Mouse (Mus musculus): ENCODE results near the gene Rarres2. TPM values are rescaled to one million over a fixed set of nuclear protein-coding genes. Genes with fewer than 3 reads are reported as not detected.

The Rarres2 gene
- polyA plus RNA-seq, 1 experiment from 2014 or later, result 8.4 TPM

Other genes starting within 250 kb of the Rarres2 start
- gene Krba1, start 177.2 kb downstream of the Rarres2 start, polyA plus RNA-seq (2015; fragmentation: Nextera tagmentation; extraction: Ambion mirVana), result 1.8 and 2.0 TPM in 2 replicates
- gene Zfp467, start 127.0 kb downstream of the Rarres2 start, polyA plus RNA-seq (2015; fragmentation: Nextera tagmentation; extraction: Ambion mirVana), result 1.8 and 1.9 TPM in 2 replicates
- 0.08 TPM in 1 of 2 replicates, not detected in the other for gene Sspo, start 124.6 kb downstream of the Rarres2 start, polyA plus RNA-seq (2015; fragmentation: Nextera tagmentation; extraction: Ambion mirVana)
- gene Atp6v0e2, start 35.2 kb downstream of the Rarres2 start, polyA plus RNA-seq (2015; fragmentation: Nextera tagmentation; extraction: Ambion mirVana), result 1.5 and 1.6 TPM in 2 replicates
- gene Lrrc61, start 18.0 kb downstream of the Rarres2 start, polyA plus RNA-seq (2015; fragmentation: Nextera tagmentation; extraction: Ambion mirVana), result 0.81 and 1.5 TPM in 2 replicates
- not detected in 2 replicates for gene Gm45021, start 16.8 kb upstream of the Rarres2 start, polyA plus RNA-seq (2015; fragmentation: Nextera tagmentation; extraction: Ambion mirVana)
- 8.1 and 10.4 TPM in 2 replicates for gene Repin1, start 21.1 kb upstream of the Rarres2 start, polyA plus RNA-seq (2015; fragmentation: Nextera tagmentation; extraction: Ambion mirVana)
- not detected in 2 replicates for gene Gm44965, start 21.2 kb upstream of the Rarres2 start, polyA plus RNA-seq (2015; fragmentation: Nextera tagmentation; extraction: Ambion mirVana)
- 1.9 and 2.0 TPM in 2 replicates for gene Zfp775, start 29.3 kb upstream of the Rarres2 start, polyA plus RNA-seq (2015; fragmentation: Nextera tagmentation; extraction: Ambion mirVana)
- gene AI854703, start 54.0 kb upstream of the Rarres2 start, polyA plus RNA-seq (2015; fragmentation: Nextera tagmentation; extraction: Ambion mirVana), result 0.20 and 0.28 TPM in 2 replicates
- gene Gimap8, start 74.4 kb upstream of the Rarres2 start, polyA plus RNA-seq (2015; fragmentation: Nextera tagmentation; extraction: Ambion mirVana), result 0.73 and 0.93 TPM in 2 replicates
- gene Gimap9, start 103.3 kb upstream of the Rarres2 start, polyA plus RNA-seq (2015; fragmentation: Nextera tagmentation; extraction: Ambion mirVana), result 10.9 and 12.1 TPM in 2 replicates
- 11.6 and 12.3 TPM in 2 replicates for gene Gimap4, start 111.8 kb upstream of the Rarres2 start, polyA plus RNA-seq (2015; fragmentation: Nextera tagmentation; extraction: Ambion mirVana)
- 8.4 and 9.4 TPM in 2 replicates for gene Gimap6, start 135.4 kb upstream of the Rarres2 start, polyA plus RNA-seq (2015; fragmentation: Nextera tagmentation; extraction: Ambion mirVana)
- gene Gm28053, start 145.8 kb upstream of the Rarres2 start, polyA plus RNA-seq (2015; fragmentation: Nextera tagmentation; extraction: Ambion mirVana), result 1.6 TPM in 2 replicates
- gene Gimap7, start 145.8 kb upstream of the Rarres2 start, polyA plus RNA-seq (2015; fragmentation: Nextera tagmentation; extraction: Ambion mirVana), result 0.10 and 0.14 TPM in 2 replicates
- 6.4 and 6.5 TPM in 2 replicates for gene Gimap1, start 166.3 kb upstream of the Rarres2 start, polyA plus RNA-seq (2015; fragmentation: Nextera tagmentation; extraction: Ambion mirVana)
- 2.8 and 3.3 TPM in 2 replicates for gene Gimap5, start 173.4 kb upstream of the Rarres2 start, polyA plus RNA-seq (2015; fragmentation: Nextera tagmentation; extraction: Ambion mirVana)
- 0.05 TPM in 1 of 2 replicates, not detected in the other for gene Gimap3, start 198.1 kb upstream of the Rarres2 start, polyA plus RNA-seq (2015; fragmentation: Nextera tagmentation; extraction: Ambion mirVana)

All from liver, embryonic 13.5 days (tissue).